In the genomic region with DNA sequence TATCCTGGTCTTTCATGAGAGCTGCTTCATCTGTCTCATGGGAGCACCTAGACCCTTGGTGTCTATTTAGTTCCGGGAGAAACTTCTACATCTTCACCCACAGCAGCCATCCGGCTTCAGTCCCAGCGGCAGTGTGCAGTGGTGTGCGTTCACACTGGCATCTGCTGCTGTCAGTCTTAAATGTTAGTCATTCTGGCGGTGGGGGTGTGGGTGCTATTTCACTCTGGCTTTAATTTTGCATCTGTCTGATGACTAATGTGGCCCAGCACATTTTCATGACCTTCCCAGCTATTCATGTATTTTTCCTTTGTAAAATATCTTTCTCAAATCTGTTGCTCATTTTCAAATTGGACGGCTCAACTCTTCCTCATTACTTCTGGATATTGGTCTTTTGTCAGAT, we compare ENCODE assay signal across 20 mouse cellular contexts. TPM values are rescaled to one million over a fixed set of nuclear protein-coding genes. Genes with fewer than 3 reads are reported as not detected.
DNase-seq lines count a peak whose midpoint lies in the region; ATAC-seq lines count a peak whose summit lies in the region.
"Had no signal": no experiment of that assay in that cellular context is flagged by ENCODE, and none has a peak within 500 bp of the region (broad histone marks: within the 10 kb centered on the region; RNA-seq: fewer than 3 reads in every experiment).

No protein-coding gene starts in this region.

- H3K36me3 ChIP-seq in embryonic facial prominence, embryonic 14.5 days (ENCODE audit: control insufficient read depth, insufficient read depth, low read length) = 0 out of 2 replicates have a peak, but pooled peaks cover 3% of the 10 kb centered on the region
- H3K36me3 ChIP-seq in embryonic facial prominence, embryonic 10.5 days (replicated peaks) = 0 out of 2 replicates have a peak, but pooled peaks cover 4% of the 10 kb centered on the region
- H3K36me3 ChIP-seq: embryonic facial prominence, embryonic 13.5 days; heart, embryonic 13.5 days had no signal

- no peaks in the 10 kb centered on the region for H3K9me3 ChIP-seq in embryonic facial prominence, embryonic 14.5 days (ENCODE audit: control insufficient read depth, low read length)
- H3K9me3 ChIP-seq in embryonic facial prominence, embryonic 10.5 days = no peaks in the 10 kb centered on the region
- H3K9me3 ChIP-seq: embryonic facial prominence, embryonic 13.5 days; heart, embryonic 13.5 days had no signal

- H3K27ac ChIP-seq in embryonic facial prominence, embryonic 14.5 days (replicated peaks; ENCODE audit: low read depth, low read length) = no peak overlapping the region
- no peak overlapping the region for H3K27ac ChIP-seq in embryonic facial prominence, embryonic 10.5 days (replicated peaks)
- H3K27ac ChIP-seq: heart, embryonic 13.5 days had no signal

- H3K4me2 ChIP-seq in embryonic facial prominence, embryonic 14.5 days (ENCODE audit: low read depth, low read length) = no peak overlapping the region
- H3K4me2 ChIP-seq: embryonic facial prominence, embryonic 13.5 days; heart, embryonic 13.5 days; liver, embryonic 11.5 days; midbrain, embryonic 11.5 days had no signal

- H3K4me3 ChIP-seq in embryonic facial prominence, embryonic 14.5 days (ENCODE audit: low read depth, low read length) = no peak overlapping the region
- H3K4me3 ChIP-seq in embryonic facial prominence, embryonic 10.5 days = no peak overlapping the region
- H3K4me3 ChIP-seq: embryonic facial prominence, embryonic 13.5 days; heart, embryonic 13.5 days had no signal

- no peak overlapping the region for H3K9ac ChIP-seq in embryonic facial prominence, embryonic 14.5 days (ENCODE audit: low read depth, low read length)
- H3K9ac ChIP-seq: embryonic facial prominence, embryonic 13.5 days; heart, embryonic 13.5 days had no signal

- peak; percentile 83 for DNase-seq in embryonic facial prominence, embryonic 14.5 days (ENCODE audit: low spot score)
- DNase-seq in embryonic facial prominence, embryonic 10.5 days (ENCODE audit: low spot score) = no peak
- DNase-seq in 416B (ENCODE audit: low read depth) = peak; percentile 80
- peak; percentile 65 for DNase-seq in adrenal gland, postnatal 10 days
- peak; percentile 57 for DNase-seq in induced T-regulatory cell, adult 2 months (ENCODE audit: low read depth)
- DNase-seq in embryo, embryonic 11 days = no peak
- DNase-seq in kidney, postnatal 10 days = no peak
- DNase-seq: cerebellum, adult 2 months; heart, adult 11 months; heart, postnatal 4 days; kidney, adult 8-10 months; layer of hippocampus, postnatal 36 days; lung, adult 2 months; lung, postnatal 4 days; thymus, postnatal 4 days had no signal

- ATAC-seq in embryonic facial prominence, embryonic 14.5 days (ENCODE audit: low read depth) = no peak
- ATAC-seq: hindbrain, embryonic 16.5 days had no signal

- H3K27me3 ChIP-seq in embryonic facial prominence, embryonic 14.5 days (replicated peaks; ENCODE audit: control insufficient read depth, insufficient read depth, low read length) = no peaks in the 10 kb centered on the region
- H3K27me3 ChIP-seq in embryonic facial prominence, embryonic 10.5 days (replicated peaks; ENCODE audit: low read depth, poor library complexity, severe bottlenecking) = peaks cover 13% of the 10 kb centered on the region; the same call in 1 of the 2 replicates
- H3K27me3 ChIP-seq: embryonic facial prominence, embryonic 13.5 days had no signal

- H3K4me1 ChIP-seq in embryonic facial prominence, embryonic 14.5 days (ENCODE audit: control insufficient read depth, insufficient read depth, low read length) = peaks cover 18% of the 10 kb centered on the region
- H3K4me1 ChIP-seq in embryonic facial prominence, embryonic 10.5 days = peaks cover 25% of the 10 kb centered on the region

- 50% methylated on average over 6 of the region's 6 CpGs for WGBS in embryonic facial prominence, embryonic 14.5 days
- 82% methylated on average over 6 of the region's 6 CpGs for WGBS in embryonic facial prominence, embryonic 10.5 days

RNA-seq across cellular contexts. Expression of gene Sept9, which starts 40.2 kb away (rescaled TPM):
- polyA plus RNA-seq in embryonic facial prominence, embryonic 14.5 days (2014; fragmentation: Nextera tagmentation; extraction: Ambion mirVana) = 115 and 138 TPM in 2 replicates
- 255 TPM in 2 replicates for polyA plus RNA-seq in embryonic facial prominence, embryonic 10.5 days (2016; fragmentation: Nextera tagmentation; extraction: Ambion mirVana)
- total RNA-seq in adrenal gland, postnatal 10 days (2021) = 100 to 1,000 TPM; 115 to 146 TPM

Comparison
In these comparisons a context has a peak if more than half of its experiments do, and no peak if none do; other contexts are left out.
1. DNase-seq: peak in embryonic facial prominence, embryonic 14.5 days (single experiment), 416B (single experiment), adrenal gland, postnatal 10 days (single experiment) and induced T-regulatory cell, adult 2 months (single experiment); none in embryonic facial prominence, embryonic 10.5 days (single experiment), embryo, embryonic 11 days (single experiment) and kidney, postnatal 10 days (single experiment).